Mouse (Mus musculus) limb, embryonic 14.5 days (tissue): Measurements from ENCODE around the gene Cyb5b. TPM values are rescaled to one million over a fixed set of nuclear protein-coding genes. Genes with fewer than 3 reads are reported as not detected.

Source experiments
- ATAC-seq: fragments of 200-750 bp; cut with Nextera tagmentation; 2 replicates; pipeline ENCODE4 v1.8.0; 2017; ENCODE audit warnings: low read depth, moderate number of reproducible peaks, moderate TSS enrichment; ENCODE audit not compliant: low FRiP score
- DNase-seq: peaks from one replicate; pipeline ENCODE4 v3.0.0-alpha.2; 2015; ENCODE audit warnings: low spot score
- H3K27ac ChIP-seq: fragments of 300-500 bp; sonication (generic); replicated peaks from 2 replicates; pipeline ENCODE4 v1.5.1; 2014; ENCODE audit warnings: low read depth, mild to moderate bottlenecking, low read length, moderate library complexity, mixed read lengths
- H3K27me3 ChIP-seq: fragments of 300-500 bp; sonication (generic); 2 replicates; pipeline ENCODE4 v1.6.1; 2014; ENCODE audit warnings: low read length, mixed read lengths; ENCODE audit not compliant: control insufficient read depth, insufficient read depth
- H3K36me3 ChIP-seq: fragments of 300-500 bp; sonication (generic); 2 replicates; pipeline ENCODE4 v1.6.1; 2014; ENCODE audit warnings: mild to moderate bottlenecking, low read length, moderate library complexity, mixed read lengths; ENCODE audit not compliant: control insufficient read depth, insufficient read depth
- H3K4me1 ChIP-seq: fragments of 300-500 bp; sonication (generic); 2 replicates; pipeline ENCODE4 v1.6.1; 2014; ENCODE audit warnings: antibody characterized with exemption, low read length, mixed read lengths; ENCODE audit not compliant: control insufficient read depth, insufficient read depth
- H3K4me2 ChIP-seq: fragments of 300-500 bp; sonication (generic); replicated peaks from 2 replicates; pipeline ENCODE4 v1.6.1; 2014; ENCODE audit warnings: low read depth, mild to moderate bottlenecking, low read length, moderate library complexity; ENCODE audit not compliant: severe bottlenecking
- H3K4me3 ChIP-seq: fragments of 300-500 bp; sonication (generic); replicated peaks from 2 replicates; pipeline ENCODE4 v1.5.1; 2014; ENCODE audit warnings: low read length
- H3K9ac ChIP-seq: fragments of 300-500 bp; sonication (generic); 2 replicates; pipeline ENCODE4 v1.6.1; 2014; ENCODE audit warnings: mild to moderate bottlenecking, low read depth, low read length, moderate library complexity; ENCODE audit not compliant: severe bottlenecking
- H3K9me3 ChIP-seq: fragments of 300-500 bp; sonication (generic); 2 replicates; pipeline ENCODE4 v1.6.1; 2016; ENCODE audit warnings: low read length; ENCODE audit not compliant: control insufficient read depth
- POLR2A ChIP-seq: fragments of 200-500 bp; IDR thresholded peaks from 2 replicates; pipeline ENCODE4 v1.8.0; 2012; ENCODE audit warnings: inconsistent platforms, mild to moderate bottlenecking, moderate library complexity, borderline replicate concordance; ENCODE audit not compliant: insufficient read depth, insufficient read length; ENCODE audit errors: extremely low read depth
- WGBS: fragments of 180-500 bp; shearing (Covaris S2); extraction: QIAGEN DNeasy Blood & Tissue Kit; methylation state at CpG from one replicate; pipeline ENCODE4 v1.1.7; 2014; 5-methylcytosine and 5-hydroxymethylcytosine counted together
- polyA plus RNA-seq, 2 experiments: library from polyadenylated mRNA; depleted of rRNA in 1 of 2; stranded (reverse) in 1 of 2; unstranded in 1 of 2; fragments of >200 nt; fragmentation: Nextera tagmentation in 1 of 2; extraction: Ambion mirVana in 1 of 2; gene quantifications; 2 replicates each; pipeline versions ENCODE4 v1.2.1 to v1.2.3; 2012 to 2014

The Cyb5b gene
- polyA plus RNA-seq, 2 experiments: 60.3 to 82.3 TPM

GRCm38 (mm10) chr8:107132581-107133491, 17.6 kb upstream of the Cyb5b start:
- ATAC-seq: no peak
- WGBS: 62% methylated on average over 24 of the region's 24 CpGs
- H3K36me3 ChIP-seq: no peaks in the 10 kb centered on the region
- peaks cover 15% of the 10 kb centered on the region for H3K4me1 ChIP-seq
- no peaks in the 10 kb centered on the region for H3K9me3 ChIP-seq
- H3K4me3 ChIP-seq: no peak overlapping the region
- no peak for DNase-seq
- no peaks in the 10 kb centered on the region for H3K27me3 ChIP-seq
- H3K9ac ChIP-seq: no peak overlapping the region
- no peak overlapping the region for H3K27ac ChIP-seq
- 0 out of 2 replicates have a peak overlapping the region, but pooled peaks have one; percentile 3 for H3K4me2 ChIP-seq
- no peak for TF ChIP-seq POLR2A

DNA sequence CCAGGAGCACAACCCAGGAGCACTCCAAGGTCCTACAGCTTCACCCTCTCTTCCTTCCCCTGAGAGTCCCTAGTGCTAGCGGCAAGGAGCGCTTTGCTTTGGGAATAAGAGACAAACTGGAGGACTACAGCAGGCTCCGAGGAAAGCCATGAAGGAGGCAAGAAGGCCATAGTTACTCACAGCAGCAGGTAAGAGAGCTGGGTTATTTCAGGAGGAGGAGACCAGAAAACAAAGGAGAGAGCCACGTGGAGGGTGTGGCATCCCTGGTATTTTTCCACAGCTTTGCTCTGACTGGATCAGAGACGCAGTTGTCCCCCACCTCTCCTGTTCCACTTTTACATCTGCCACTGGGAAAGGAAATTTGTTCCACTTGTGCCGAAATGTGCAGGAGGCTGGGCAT, 16.6 kb upstream of the Cyb5b start:
- H3K4me2 ChIP-seq: no peak overlapping the region
- no peaks in the 10 kb centered on the region for H3K9me3 ChIP-seq
- H3K4me3 ChIP-seq: no peak overlapping the region
- H3K4me1 ChIP-seq: peaks cover 14% of the 10 kb centered on the region
- H3K9ac ChIP-seq: no peak overlapping the region
- ATAC-seq: no peak
- no peak for TF ChIP-seq POLR2A
- H3K27me3 ChIP-seq: no peaks in the 10 kb centered on the region
- no peaks in the 10 kb centered on the region for H3K36me3 ChIP-seq
- WGBS: 56% methylated on average over 6 of the region's 6 CpGs
- DNase-seq: no peak
- H3K27ac ChIP-seq: 0 out of 2 replicates have a peak overlapping the region, but pooled peaks have one; percentile 43

DNA sequence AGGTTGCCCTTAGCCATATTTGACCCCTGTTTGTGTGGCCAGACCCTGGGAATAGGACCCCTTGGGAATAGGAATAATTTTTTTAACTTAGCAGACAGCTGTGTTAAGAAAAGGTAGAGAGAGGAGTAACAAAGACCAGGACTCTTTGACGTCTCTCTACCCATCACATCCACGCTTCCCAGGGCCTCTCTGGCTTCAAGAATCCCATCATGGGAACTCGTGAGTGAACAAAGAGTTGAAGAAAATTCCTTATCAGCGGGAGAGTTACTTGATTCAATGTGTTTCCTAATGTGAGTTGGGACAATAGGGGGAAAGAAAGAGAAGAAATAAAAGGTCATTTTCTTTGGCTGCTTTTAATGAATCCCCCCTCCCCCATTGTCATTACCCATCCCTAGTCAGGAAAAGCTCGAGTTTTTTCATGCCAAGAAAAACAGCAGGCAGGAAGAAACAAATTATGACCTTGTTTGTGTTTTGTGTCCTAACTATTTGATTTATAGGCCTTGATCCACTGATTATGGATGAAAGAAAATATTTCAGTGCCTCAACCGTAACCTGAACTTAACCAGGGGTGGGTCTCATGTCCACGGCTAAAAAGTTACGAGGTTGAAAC, 14.3 kb upstream of the Cyb5b start:
- peaks cover 3% of the 10 kb centered on the region; the same call in 1 of the 2 replicates for H3K4me1 ChIP-seq
- H3K27me3 ChIP-seq: no peaks in the 10 kb centered on the region
- DNase-seq: no peak
- 38% methylated on average over 8 of the region's 8 CpGs for WGBS
- no peak overlapping the region for H3K9ac ChIP-seq
- H3K4me2 ChIP-seq: no peak overlapping the region
- H3K9me3 ChIP-seq: no peaks in the 10 kb centered on the region
- no peaks in the 10 kb centered on the region for H3K36me3 ChIP-seq
- no peak overlapping the region for H3K27ac ChIP-seq
- H3K4me3 ChIP-seq: no peak overlapping the region
- no peak for ATAC-seq
- TF ChIP-seq POLR2A: no peak

- H3K27ac ChIP-seq: no peak overlapping the region
- no peaks in the 10 kb centered on the region for H3K9me3 ChIP-seq
- DNase-seq (no peak), ATAC-seq (no peak)
- 94% methylated on average over 6 of the region's 6 CpGs for WGBS
- no peak for TF ChIP-seq POLR2A
- no peak overlapping the region for H3K4me2 ChIP-seq
- H3K9ac ChIP-seq: no peak overlapping the region
- H3K4me1 ChIP-seq: peaks cover 3% of the 10 kb centered on the region; the same call in 1 of the 2 replicates
- H3K4me3 ChIP-seq: no peak overlapping the region
- H3K36me3 ChIP-seq: no peaks in the 10 kb centered on the region
- no peaks in the 10 kb centered on the region for H3K27me3 ChIP-seq
Measured at GRCm38 (mm10) chr8:107137591-107137990, 12.8 kb upstream of the Cyb5b start.

- Histone ChIP-seq H3K9ac (no peak overlapping the region), H3K4me2 (no peak overlapping the region), H3K27me3 (no peaks in the 10 kb centered on the region), H3K36me3 (no peaks in the 10 kb centered on the region), H3K9me3 (no peaks in the 10 kb centered on the region), H3K4me3 (no peak overlapping the region), H3K4me1 (peaks cover 3% of the 10 kb centered on the region; the same call in 1 of the 2 replicates), H3K27ac (no peak overlapping the region)
- ATAC-seq (no peak), DNase-seq (no peak)
- WGBS: 87% methylated on average over 5 of the region's 5 CpGs
- no peak for TF ChIP-seq POLR2A
Measured at GRCm38 (mm10) chr8:107138338-107138737, 12.1 kb upstream of the Cyb5b start.
